Mouse (Mus musculus) mesoderm, embryonic 11.5 days (tissue): Measurements from ENCODE around the gene D5Ertd579e.
A peak's percentile ranks its signal among the peaks of the same experiment; 100 is the strongest.

Experiments used
- DNase-seq: peaks from one replicate; pipeline ENCODE4 v3.0.0-alpha.2; 2012; ENCODE audit warnings: low read depth, low spot score

Gene D5Ertd579e

GRCm38 (mm10) chr5:36614124-36614523 lies 81.7 kb downstream of the D5Ertd579e start:
- DNase-seq = no peak

- DNase-seq = no peak
Measured at GRCm38 (mm10) chr5:36608939-36609499, 86.8 kb downstream of the D5Ertd579e start.

- DNase-seq = no peak
Measured at GRCm38 (mm10) chr5:36603031-36603430, 92.8 kb downstream of the D5Ertd579e start.

- no peak for DNase-seq
Measured at GRCm38 (mm10) chr5:36602028-36602427, 93.8 kb downstream of the D5Ertd579e start.

- DNase-seq = no peak
Measured at GRCm38 (mm10) chr5:36601492-36601891, 94.3 kb downstream of the D5Ertd579e start.

GRCm38 (mm10) chr5:36598883-36599282 lies 96.9 kb downstream of the D5Ertd579e start:
- no peak for DNase-seq

- DNase-seq = peak; percentile 12
Measured at GRCm38 (mm10) chr5:36597653-36598052, 98.2 kb downstream of the D5Ertd579e start.

GRCm38 (mm10) chr5:36596225-36596624 lies 99.6 kb downstream of the D5Ertd579e start:
- DNase-seq = no peak

GRCm38 (mm10) chr5:36595115-36595514 lies 100.7 kb downstream of the D5Ertd579e start:
- no peak for DNase-seq

GRCm38 (mm10) chr5:36594344-36594743 lies 101.5 kb downstream of the D5Ertd579e start:
- no peak for DNase-seq

- no peak for DNase-seq
Measured at GRCm38 (mm10) chr5:36593176-36593575, 102.6 kb downstream of the D5Ertd579e start, which contains the start of gene Tbc1d14. Gene Tbc1d14, minus strand, starts transcription at chr5:36593276.

- no peak for DNase-seq
Measured at GRCm38 (mm10) chr5:36590499-36590920, 105.3 kb downstream of the D5Ertd579e start.

GRCm38 (mm10) chr5:36584299-36584698 lies 111.5 kb downstream of the D5Ertd579e start:
- no peak for DNase-seq

- DNase-seq = peak; percentile 99
Measured at GRCm38 (mm10) chr5:36581924-36582642, 113.7 kb downstream of the D5Ertd579e start.

- no peak for DNase-seq
Measured at GRCm38 (mm10) chr5:36581259-36581923, 114.4 kb downstream of the D5Ertd579e start.

GRCm38 (mm10) chr5:36579967-36580366 lies 115.9 kb downstream of the D5Ertd579e start:
- DNase-seq = no peak

GRCm38 (mm10) chr5:36578982-36579381 lies 116.8 kb downstream of the D5Ertd579e start:
- DNase-seq = no peak

GRCm38 (mm10) chr5:36576457-36576856 lies 119.4 kb downstream of the D5Ertd579e start:
- DNase-seq = no peak

GRCm38 (mm10) chr5:36575745-36576144 lies 120.1 kb downstream of the D5Ertd579e start:
- DNase-seq = no peak

GRCm38 (mm10) chr5:36575227-36575626 lies 120.6 kb downstream of the D5Ertd579e start:
- no peak for DNase-seq

- no peak for DNase-seq
Measured at GRCm38 (mm10) chr5:36574147-36574870, 121.5 kb downstream of the D5Ertd579e start.

- DNase-seq = no peak
Measured at GRCm38 (mm10) chr5:36573354-36573753, 122.5 kb downstream of the D5Ertd579e start.
